Mouse (Mus musculus) frontal cortex, postnatal 10 days (tissue): ENCODE measurements at regions not wholly inside any gene's neighbourhood (a gene's known extent, or its start where the extent isn't known, plus 50 kb on each side); places are given as distances from the start of the nearest gene placed in this dataset.

Source experiments
- DNase-seq, 2 experiments: peaks; one replicate each; pipeline ENCODE4 v3.0.0; 2022; ENCODE audit warnings: low spot score in 2 of 2, mixed read lengths in 1 of 2

DNA sequence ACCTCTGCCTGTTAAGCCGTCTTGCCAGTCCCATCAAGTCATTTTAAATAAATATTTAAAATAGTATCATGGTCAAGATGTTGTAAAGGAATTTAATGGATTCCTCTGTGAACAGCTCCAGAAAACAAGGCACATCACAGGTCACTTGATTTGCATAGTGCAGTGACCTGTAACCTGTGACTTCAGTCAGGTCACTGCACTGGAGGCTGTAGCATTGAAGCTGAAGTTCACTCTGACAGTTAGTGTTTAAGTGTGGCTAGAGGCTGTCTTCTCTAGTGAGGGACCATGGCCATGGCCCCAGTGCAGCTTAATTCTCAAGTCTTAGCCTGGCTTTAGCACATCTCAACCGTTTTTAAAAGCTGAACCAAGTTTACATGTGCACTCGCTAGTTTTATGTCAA is 68.1 kb upstream of the Ercc4 start:
- DNase-seq, result no peak

DNA sequence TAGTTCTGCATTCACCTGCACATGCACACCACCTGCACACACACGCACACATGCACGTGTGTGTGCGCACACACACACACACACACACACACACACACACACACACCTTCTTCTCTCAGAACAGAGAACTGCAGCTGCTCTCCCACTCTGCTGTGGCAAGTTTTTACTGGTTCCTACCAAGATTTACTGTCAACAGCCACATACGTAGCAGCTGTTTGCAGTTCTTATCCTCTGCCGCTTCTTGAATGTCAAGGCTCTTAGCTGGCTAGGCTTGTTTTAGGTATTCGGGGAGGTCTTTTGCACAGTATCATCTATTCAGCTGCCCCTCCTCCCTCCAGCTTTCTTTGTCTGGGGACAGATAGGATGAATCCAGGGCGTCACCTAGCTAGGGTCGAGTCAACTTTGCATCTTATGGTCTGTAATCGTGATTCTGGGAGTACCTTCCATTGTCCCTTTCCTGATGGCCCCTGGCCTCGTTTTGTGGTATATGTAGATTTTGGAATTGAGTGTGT is 64.3 kb upstream of the Ercc4 start:
- no peak for DNase-seq

GRCm38 (mm10) chr16:13046366-13047120 is 62.9 kb upstream of the Ercc4 start:
- DNase-seq, result no peak

DNA sequence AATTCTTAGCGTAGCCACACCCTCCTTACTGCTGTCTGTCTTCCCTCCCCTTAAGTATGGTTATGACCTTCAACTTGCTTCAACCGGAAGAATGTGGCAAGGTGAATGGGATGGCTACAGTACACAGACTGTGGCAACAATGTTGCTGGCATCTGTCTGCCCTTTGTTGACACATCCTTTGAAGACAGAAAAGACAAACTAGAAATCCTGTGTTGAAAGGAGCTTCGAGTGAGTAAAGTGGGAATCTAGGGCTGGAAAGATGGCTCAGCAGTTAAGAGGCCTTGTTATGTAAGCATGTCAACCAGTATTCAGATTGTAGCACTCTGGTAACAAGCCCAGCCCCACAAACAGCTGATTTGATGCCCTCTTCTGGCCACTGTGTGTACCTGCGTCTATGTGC is 60.2 kb upstream of the Ercc4 start:
- DNase-seq, result no peak

DNA sequence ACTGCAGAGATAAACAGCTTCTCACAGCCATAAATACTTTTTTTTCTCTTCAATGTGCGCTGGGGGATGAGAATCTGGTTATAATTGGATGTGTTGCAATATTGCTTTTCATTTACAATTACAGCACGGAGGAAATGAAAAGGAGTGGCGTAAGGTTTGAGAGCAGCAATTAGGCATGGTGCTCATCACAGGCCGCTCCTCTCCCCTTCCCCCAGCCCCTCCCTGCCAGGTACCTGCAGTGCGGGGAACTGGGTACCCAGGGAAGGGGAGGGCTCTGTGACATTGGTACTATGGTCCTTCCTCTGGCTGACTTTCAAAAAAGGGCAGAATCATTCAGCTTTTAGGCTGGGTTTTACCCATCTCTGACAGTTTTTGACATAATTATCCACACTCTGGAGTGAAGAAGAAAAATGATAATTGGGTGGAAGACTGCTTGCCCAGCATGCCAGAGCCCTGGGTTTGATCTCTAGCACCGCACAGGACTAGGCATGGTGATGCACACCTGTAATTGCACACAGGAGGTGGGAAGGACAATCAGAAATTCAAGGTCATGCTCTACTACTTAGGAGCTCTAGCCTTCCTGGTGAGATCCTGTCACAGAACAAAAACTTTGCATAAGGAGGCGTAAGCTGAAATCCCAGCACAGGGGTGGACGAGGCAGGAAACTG is 59.1 kb upstream of the Ercc4 start:
- no peak for DNase-seq

DNA sequence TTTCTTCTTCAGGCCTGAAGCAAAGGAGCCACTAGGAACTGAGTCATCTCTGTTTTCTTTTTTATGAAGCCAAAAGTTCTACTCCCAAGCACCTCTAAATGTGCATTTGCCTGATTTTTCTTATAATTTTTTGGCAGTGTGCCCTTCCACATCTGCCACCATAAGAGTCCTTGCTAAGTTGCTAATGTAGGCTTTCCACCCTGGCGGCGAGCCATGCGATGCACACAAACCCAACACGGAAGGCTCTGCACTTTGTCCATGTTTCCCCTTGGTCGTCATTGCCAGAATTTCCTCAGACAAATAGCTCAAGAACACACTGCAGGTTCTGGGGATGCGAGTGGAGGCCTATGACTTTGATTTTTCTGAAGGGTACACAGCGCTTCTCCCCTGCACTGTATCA is 54.5 kb upstream of the Ercc4 start:
- DNase-seq, result no peak
